Mouse (Mus musculus) bone marrow, adult 2 months (tissue): ENCODE results near the gene Gm11564.
"Not testable (repeated sequence)": the region's sequence is repeated elsewhere in the genome, so short reads cannot be mapped to it uniquely, and the experiment has no call there.

Experiments used
- CTCF ChIP-seq: fragments of 200-500 bp; IDR thresholded peaks from 2 replicates; pipeline ENCODE4 v1.5.1; 2011; ENCODE audit warnings: low read length, control low read depth; ENCODE audit not compliant: control insufficient read depth, insufficient read depth
- POLR2A ChIP-seq: fragments of 200-500 bp; IDR thresholded peaks from 2 replicates; pipeline ENCODE4 v1.6.1; 2011; ENCODE audit warnings: low read depth, mild to moderate bottlenecking, control low read depth, low read length, borderline replicate concordance; ENCODE audit not compliant: control insufficient read depth

GRCm38 (mm10) chr11:99784900-99785299 is 30.6 kb downstream of the Gm11564 start, which contains the start of gene Krtap4-9:
- not testable (repeated sequence) for TF ChIP-seq POLR2A, CTCF
